Mouse (Mus musculus) myocyte (in vitro differentiated cells): Measurements from ENCODE around the gene Tsnax.

Experiments used
- CEBPB ChIP-seq: IDR thresholded peaks from 2 replicates; pipeline ENCODE4 v1.6.1; 2011; ENCODE audit warnings: mild to moderate bottlenecking, moderate library complexity; ENCODE audit not compliant: poor library complexity, insufficient read depth, severe bottlenecking
- E2F4 ChIP-seq: IDR thresholded peaks from one replicate; pipeline ENCODE4 v1.6.1; 2011; ENCODE audit warnings: mild to moderate bottlenecking, control low read depth, moderate library complexity; ENCODE audit not compliant: insufficient read depth
- MAX ChIP-seq: IDR thresholded peaks from one replicate; pipeline ENCODE4 v1.6.1; 2011; ENCODE audit warnings: low read depth, mild to moderate bottlenecking, control low read depth
- MYOD1 ChIP-seq, 3 experiments: IDR thresholded peaks; one replicate each; pipeline ENCODE4 v1.6.1; 2011; ENCODE audit warnings: control low read depth in 2 of 3, low read depth in 2 of 3, mild to moderate bottlenecking in 2 of 3, moderate library complexity in 1 of 3; ENCODE audit not compliant: insufficient read length in 2 of 3, control insufficient read depth in 1 of 3
- MYOG ChIP-seq, 3 experiments: IDR thresholded peaks; one replicate each; pipeline ENCODE4 v1.6.1; 2011; ENCODE audit warnings: control low read depth in 2 of 3, low read depth in 2 of 3, mild to moderate bottlenecking in 2 of 3; ENCODE audit not compliant: insufficient read length in 2 of 3, control insufficient read depth in 1 of 3, insufficient read depth in 1 of 3
- POLR2A ChIP-seq: IDR thresholded peaks from one replicate; pipeline ENCODE4 v1.6.1; 2011; ENCODE audit warnings: low read depth, mild to moderate bottlenecking, control low read depth, moderate library complexity; ENCODE audit not compliant: insufficient read length
- POLR2AphosphoS2 ChIP-seq: IDR thresholded peaks from one replicate; pipeline ENCODE4 v1.6.1; 2011; ENCODE audit warnings: low read depth, control low read depth; ENCODE audit not compliant: insufficient read length
- REST ChIP-seq: IDR thresholded peaks from one replicate; pipeline ENCODE4 v1.6.1; 2011; ENCODE audit warnings: mild to moderate bottlenecking, control low read depth, moderate library complexity; ENCODE audit not compliant: insufficient read depth, insufficient read length
- SRF ChIP-seq: IDR thresholded peaks from one replicate; pipeline ENCODE4 v1.6.1; 2011; ENCODE audit warnings: low read depth; ENCODE audit not compliant: control insufficient read depth, insufficient read length
- TCF12 ChIP-seq: IDR thresholded peaks from one replicate; pipeline ENCODE4 v1.6.1; 2011; ENCODE audit warnings: mild to moderate bottlenecking, control low read depth; ENCODE audit not compliant: poor library complexity, insufficient read depth, severe bottlenecking
- TCF3 ChIP-seq: IDR thresholded peaks from one replicate; pipeline ENCODE4 v1.6.1; 2011; ENCODE audit warnings: low read depth, control low read depth; ENCODE audit not compliant: insufficient read length
- USF1 ChIP-seq: IDR thresholded peaks from one replicate; pipeline ENCODE4 v1.6.1; 2011; ENCODE audit warnings: low read depth, mild to moderate bottlenecking, control low read depth, moderate library complexity

- TF ChIP-seq POLR2A (no peak), E2F4 (no peak), MYOD1 (IDR thresholded peaks at IDR 0.05; ENCODE audit: control insufficient read depth in 1 of 3, insufficient read length in 2 of 3, low read depth in 2 of 3) (no peak), USF1 (no peak), TCF12 (no peak), REST (no peak), MYOG (IDR thresholded peaks at IDR 0.05; ENCODE audit: control insufficient read depth in 1 of 3, insufficient read depth in 1 of 3, insufficient read length in 2 of 3, low read depth in 2 of 3) (no peak), SRF (no peak), TCF3 (no peak), POLR2AphosphoS2 (no peak), MAX (no peak), CEBPB (no peak)
Measured at GRCm38 (mm10) chr8:125080388-125081344, 67.9 kb downstream of the Tsnax start.
